Mouse (Mus musculus) lung, embryonic 14.5 days (tissue): ENCODE data around the gene Ttll10. TPM values are rescaled to one million over a fixed set of nuclear protein-coding genes. Genes with fewer than 3 reads are reported as not detected.

Source experiments
- ATAC-seq: fragments of 200-750 bp; cut with Nextera tagmentation; 2 replicates; pipeline ENCODE4 v1.8.0; 2017; ENCODE audit warnings: mild to moderate bottlenecking, moderate TSS enrichment, moderate library complexity; ENCODE audit not compliant: insufficient read depth
- DNase-seq: peaks from one replicate; pipeline ENCODE4 v3.0.0-alpha.2; 2015
- H3K27ac ChIP-seq: fragments of 300-500 bp; sonication (generic); 2 replicates; pipeline ENCODE4 v1.5.1; 2014; ENCODE audit warnings: low read depth, mild to moderate bottlenecking, moderate library complexity
- H3K27me3 ChIP-seq: fragments of 300-500 bp; sonication (generic); 2 replicates; pipeline ENCODE4 v1.6.1; 2014; ENCODE audit warnings: low read length, control low read depth; ENCODE audit not compliant: insufficient read depth
- H3K36me3 ChIP-seq: fragments of 300-500 bp; sonication (generic); 2 replicates; pipeline ENCODE4 v1.6.1; 2014; ENCODE audit warnings: control low read depth; ENCODE audit not compliant: insufficient read depth
- H3K4me1 ChIP-seq: fragments of 300-500 bp; sonication (generic); 2 replicates; pipeline ENCODE4 v1.6.1; 2014; ENCODE audit warnings: antibody characterized with exemption, control low read depth; ENCODE audit not compliant: insufficient read depth
- H3K4me2 ChIP-seq: fragments of 300-500 bp; sonication (generic); 2 replicates; pipeline ENCODE4 v1.6.1; 2014; ENCODE audit warnings: mild to moderate bottlenecking
- H3K4me3 ChIP-seq: fragments of 300-500 bp; sonication (generic); 2 replicates; pipeline ENCODE4 v1.5.1; 2014; ENCODE audit warnings: low read depth, low read length
- H3K9ac ChIP-seq: fragments of 300-500 bp; sonication (generic); 2 replicates; pipeline ENCODE4 v1.6.1; 2014
- H3K9me3 ChIP-seq: fragments of 300-500 bp; sonication (generic); 2 replicates; pipeline ENCODE4 v1.6.1; 2016; ENCODE audit warnings: low read depth, low read length, control low read depth
- CTCF ChIP-seq: IDR thresholded peaks from 2 replicates; pipeline ENCODE4 v1.5.1; 2016; ENCODE audit warnings: antibody characterized with exemption, low read depth
- WGBS: fragments of 180-500 bp; shearing (Covaris S2); extraction: QIAGEN DNeasy Blood & Tissue Kit; methylation state at CpG from one replicate; pipeline ENCODE4 v1.1.7; 2014; 5-methylcytosine and 5-hydroxymethylcytosine counted together
- polyA plus RNA-seq: library from polyadenylated mRNA; unstranded; fragments of >200 nt; fragmentation: Nextera tagmentation; extraction: Ambion mirVana; gene quantifications from 2 replicates; pipeline ENCODE4 v1.2.1, GENCODE M21; 2014

Ttll10 gene
- polyA plus RNA-seq: 2.1 and 3.0 TPM in 2 replicates

GRCm38 (mm10) chr4:156059261-156059660 is at the start of gene Ttll10:
TSS of gene Ttll10 (minus strand) at chr4:156059414.
- peaks cover 6% of the 10 kb centered on the region; the same call in 1 of the 2 replicates for H3K4me1 ChIP-seq
- peak within 1 kb of the TSS; percentile 35 for H3K4me3 ChIP-seq
- no peaks in the 10 kb centered on the region for H3K9me3 ChIP-seq
- no peaks in the 10 kb centered on the region for H3K27me3 ChIP-seq
- H3K9ac ChIP-seq: peak within 1 kb of the TSS; percentile 64
- TF ChIP-seq CTCF: no peak
- H3K27ac ChIP-seq: peak within 1 kb of the TSS; percentile 95
- whole genome bisulfite sequencing: 23% methylated on average over 5 of the region's 5 CpGs
- ATAC-seq (peak; percentile 87), DNase-seq (peak; percentile 53)
- H3K36me3 ChIP-seq: no peaks in the 10 kb centered on the region
- H3K4me2 ChIP-seq: peak within 1 kb of the TSS; percentile 53

GRCm38 (mm10) chr4:156103342-156103741 is 44.1 kb upstream of the Ttll10 start:
- Histone ChIP-seq H3K4me3 (no peak overlapping the region), H3K36me3 (no peaks in the 10 kb centered on the region), H3K9ac (no peak overlapping the region), H3K4me1 (no peaks in the 10 kb centered on the region), H3K27ac (no peak overlapping the region), H3K4me2 (no peak overlapping the region), H3K9me3 (no peaks in the 10 kb centered on the region), H3K27me3 (no peaks in the 10 kb centered on the region)
- DNase-seq: no peak
- 67% methylated on average over 4 of the region's 4 CpGs for WGBS
- TF ChIP-seq CTCF: no peak
- no peak for ATAC-seq

- DNase-seq: peak; percentile 30
- no peak overlapping the region for H3K9ac ChIP-seq
Measured at GRCm38 (mm10) chr4:156101481-156101903, 42.3 kb upstream of the Ttll10 start.

GRCm38 (mm10) chr4:156100501-156100900 is 41.3 kb upstream of the Ttll10 start:
- no peak for DNase-seq
- Histone ChIP-seq H3K36me3 (no peaks in the 10 kb centered on the region), H3K4me3 (no peak overlapping the region), H3K27ac (no peak overlapping the region), H3K4me2 (no peak overlapping the region), H3K9me3 (no peaks in the 10 kb centered on the region), H3K4me1 (no peaks in the 10 kb centered on the region), H3K27me3 (no peaks in the 10 kb centered on the region), H3K9ac (no peak overlapping the region)
- TF ChIP-seq CTCF: no peak
- 65% methylated on average over 5 of the region's 5 CpGs for WGBS
- ATAC-seq: no peak

More at GRCm38 (mm10) chr4:156101481-156101903, 42.3 kb upstream of the Ttll10 start:
- 41% methylated on average over 3 of the region's 3 CpGs for WGBS
- no peak overlapping the region for H3K4me3 ChIP-seq
- H3K4me1 ChIP-seq: no peaks in the 10 kb centered on the region
- no peaks in the 10 kb centered on the region for H3K9me3 ChIP-seq
- ATAC-seq: no peak
- H3K27me3 ChIP-seq: no peaks in the 10 kb centered on the region
- H3K36me3 ChIP-seq: no peaks in the 10 kb centered on the region
- TF ChIP-seq CTCF: peak; percentile 44; the same call in 1 of the 2 replicates
- H3K4me2 ChIP-seq: no peak overlapping the region
- H3K27ac ChIP-seq: no peak overlapping the region

- H3K4me3 ChIP-seq: no peak overlapping the region
- no peak overlapping the region for H3K9ac ChIP-seq
- ATAC-seq: no peak
- no peak overlapping the region for H3K4me2 ChIP-seq
- H3K27ac ChIP-seq: no peak overlapping the region
- 68% methylated on average over 6 of the region's 6 CpGs for WGBS
- no peaks in the 10 kb centered on the region for H3K4me1 ChIP-seq
- no peak for TF ChIP-seq CTCF
- no peak for DNase-seq
- no peaks in the 10 kb centered on the region for H3K27me3 ChIP-seq
- no peaks in the 10 kb centered on the region for H3K36me3 ChIP-seq
- H3K9me3 ChIP-seq: no peaks in the 10 kb centered on the region
Measured at GRCm38 (mm10) chr4:156099427-156099826, 40.2 kb upstream of the Ttll10 start.

GRCm38 (mm10) chr4:156097770-156098366 is 38.7 kb upstream of the Ttll10 start:
- no peak overlapping the region for H3K4me3 ChIP-seq
- H3K36me3 ChIP-seq: no peaks in the 10 kb centered on the region
- H3K27ac ChIP-seq: no peak overlapping the region
- 41% methylated on average over 9 of the region's 9 CpGs for WGBS
- H3K27me3 ChIP-seq: no peaks in the 10 kb centered on the region
- H3K9me3 ChIP-seq: no peaks in the 10 kb centered on the region
- no peak; the same call in 1 of the 2 replicates for ATAC-seq
- TF ChIP-seq CTCF: no peak
- H3K4me2 ChIP-seq: no peak overlapping the region
- no peaks in the 10 kb centered on the region for H3K4me1 ChIP-seq
- DNase-seq: no peak
- H3K9ac ChIP-seq: no peak overlapping the region

- H3K27ac ChIP-seq: no peak overlapping the region
- H3K9ac ChIP-seq: no peak overlapping the region
- 81% methylated on average over 1 of the region's 1 CpGs for WGBS
- ATAC-seq (no peak), DNase-seq (no peak)
- no peaks in the 10 kb centered on the region for H3K27me3 ChIP-seq
- no peaks in the 10 kb centered on the region for H3K36me3 ChIP-seq
- H3K4me3 ChIP-seq: no peak overlapping the region
- H3K4me2 ChIP-seq: no peak overlapping the region
- no peaks in the 10 kb centered on the region for H3K4me1 ChIP-seq
- no peaks in the 10 kb centered on the region for H3K9me3 ChIP-seq
- TF ChIP-seq CTCF: no peak
Measured at GRCm38 (mm10) chr4:156096191-156096590, 37.0 kb upstream of the Ttll10 start.
